Mouse (Mus musculus) stomach, embryonic 14.5 days (tissue): ENCODE data around the gene Ccdc141. TPM values are rescaled to one million over a fixed set of nuclear protein-coding genes. Genes with fewer than 3 reads are reported as not detected.
A peak's percentile ranks its signal among the peaks of the same experiment; 100 is the strongest.

Experiments
- ATAC-seq: fragments of 200-750 bp; cut with Nextera tagmentation; 2 replicates; pipeline ENCODE4 v1.8.0; 2017; ENCODE audit warnings: low read depth, moderate TSS enrichment; ENCODE audit not compliant: insufficient number of reproducible peaks, insufficient read depth, low FRiP score
- H3K27ac ChIP-seq: fragments of 300-500 bp; sonication (generic); 2 replicates; pipeline ENCODE4 v1.5.1; 2014; ENCODE audit warnings: mild to moderate bottlenecking, low read length, moderate library complexity, mixed read lengths
- H3K27me3 ChIP-seq: fragments of 300-500 bp; sonication (generic); 2 replicates; pipeline ENCODE4 v1.6.1; 2014; ENCODE audit warnings: low read length, control low read depth, mixed read lengths; ENCODE audit not compliant: control insufficient read depth, insufficient read depth
- H3K36me3 ChIP-seq: fragments of 300-500 bp; sonication (generic); 2 replicates; pipeline ENCODE4 v1.6.1; 2014; ENCODE audit warnings: mild to moderate bottlenecking, control low read depth, low read length, moderate library complexity, mixed read lengths; ENCODE audit not compliant: control insufficient read depth, insufficient read depth
- H3K4me1 ChIP-seq: fragments of 300-500 bp; sonication (generic); 2 replicates; pipeline ENCODE4 v1.6.1; 2014; ENCODE audit warnings: low read length, control low read depth, mixed read lengths; ENCODE audit not compliant: control insufficient read depth, insufficient read depth
- H3K4me2 ChIP-seq: fragments of 300-500 bp; sonication (generic); replicated peaks from 2 replicates; pipeline ENCODE4 v1.6.1; 2014; ENCODE audit warnings: low read depth, low read length, control low read depth
- H3K4me3 ChIP-seq: fragments of 300-500 bp; sonication (generic); 2 replicates; pipeline ENCODE4 v1.5.1; 2014; ENCODE audit warnings: low read depth, low read length, control low read depth
- H3K9ac ChIP-seq: fragments of 300-500 bp; sonication (generic); replicated peaks from 2 replicates; pipeline ENCODE4 v1.6.1; 2014; ENCODE audit warnings: low read depth, mild to moderate bottlenecking, control low read depth, low read length, moderate library complexity, mixed read lengths
- H3K9me3 ChIP-seq: fragments of 300-500 bp; sonication (generic); 2 replicates; pipeline ENCODE4 v1.6.1; 2016; ENCODE audit warnings: low read depth, low read length, control low read depth; ENCODE audit not compliant: control insufficient read depth
- WGBS: fragments of 180-500 bp; shearing (Covaris S2); extraction: QIAGEN DNeasy Blood & Tissue Kit; methylation state at CpG from one replicate; pipeline ENCODE4 v1.1.7; 2014; 5-methylcytosine and 5-hydroxymethylcytosine counted together
- polyA plus RNA-seq: library from polyadenylated mRNA; unstranded; fragments of >200 nt; fragmentation: Nextera tagmentation; extraction: Ambion mirVana; gene quantifications from 2 replicates; pipeline ENCODE4 v1.2.1, GENCODE M21; 2014

The Ccdc141 gene
- polyA plus RNA-seq: 11.2 and 14.6 TPM in 2 replicates

- no peak for ATAC-seq
- H3K4me1 ChIP-seq: peaks cover 18% of the 10 kb centered on the region
Measured at GRCm38 (mm10) chr2:77170633-77171105, at the start of gene Ccdc141. Gene Ccdc141 (minus strand): TSS chr2:77170636.

DNA sequence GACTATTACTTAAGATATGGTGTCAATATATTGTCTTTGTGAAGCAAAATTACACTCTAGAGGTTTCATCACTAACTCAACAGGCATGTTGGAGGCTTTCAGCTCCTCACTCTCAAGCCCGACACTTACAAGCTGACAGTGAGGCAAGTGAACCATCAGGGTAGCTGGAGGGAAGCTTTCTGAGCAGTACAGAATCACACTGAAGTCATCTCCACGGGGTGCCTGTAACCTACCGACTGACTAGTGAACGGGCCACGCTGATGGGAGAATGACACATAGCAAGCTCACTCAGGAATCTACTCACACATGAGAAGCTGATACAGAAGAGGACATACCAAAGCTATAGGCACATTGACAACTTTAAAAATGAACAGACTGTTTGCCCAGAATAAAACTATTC, 42.4 kb upstream of the Ccdc141 start:
- Histone ChIP-seq H3K36me3 (peaks cover 24% of the 10 kb centered on the region), H3K27me3 (no peaks in the 10 kb centered on the region), H3K4me3 (no peak overlapping the region), H3K4me1 (no peaks in the 10 kb centered on the region), H3K27ac (no peak overlapping the region), H3K9ac (no peak overlapping the region), H3K9me3 (no peaks in the 10 kb centered on the region), H3K4me2 (no peak overlapping the region)
- ATAC-seq: no peak
- 82% methylated on average over 5 of the region's 5 CpGs for WGBS

More at GRCm38 (mm10) chr2:77170633-77171105, at the start of gene Ccdc141:
- 1% methylated on average over 5 of the region's 6 CpGs for WGBS
- Histone ChIP-seq H3K27ac (peak within 1 kb of the TSS; percentile 59), H3K9me3 (no peaks in the 10 kb centered on the region), H3K27me3 (no peaks in the 10 kb centered on the region), H3K9ac (0 out of 2 replicates have a peak within 1 kb of the TSS, but pooled peaks have one; percentile 22), H3K4me3 (peak within 1 kb of the TSS; percentile 38), H3K4me2 (peak within 1 kb of the TSS; percentile 72), H3K36me3 (no peaks in the 10 kb centered on the region; the same call in 1 of the 2 replicates)

- Histone ChIP-seq H3K4me3 (no peak overlapping the region), H3K4me1 (no peaks in the 10 kb centered on the region), H3K36me3 (peaks cover 7% of the 10 kb centered on the region; the same call in 1 of the 2 replicates), H3K9ac (no peak overlapping the region), H3K27me3 (no peaks in the 10 kb centered on the region), H3K27ac (no peak overlapping the region), H3K9me3 (no peaks in the 10 kb centered on the region), H3K4me2 (no peak overlapping the region)
- 90% methylated on average over 3 of the region's 3 CpGs for WGBS
- ATAC-seq: no peak
Measured at GRCm38 (mm10) chr2:77206951-77207350, 36.5 kb upstream of the Ccdc141 start.

DNA sequence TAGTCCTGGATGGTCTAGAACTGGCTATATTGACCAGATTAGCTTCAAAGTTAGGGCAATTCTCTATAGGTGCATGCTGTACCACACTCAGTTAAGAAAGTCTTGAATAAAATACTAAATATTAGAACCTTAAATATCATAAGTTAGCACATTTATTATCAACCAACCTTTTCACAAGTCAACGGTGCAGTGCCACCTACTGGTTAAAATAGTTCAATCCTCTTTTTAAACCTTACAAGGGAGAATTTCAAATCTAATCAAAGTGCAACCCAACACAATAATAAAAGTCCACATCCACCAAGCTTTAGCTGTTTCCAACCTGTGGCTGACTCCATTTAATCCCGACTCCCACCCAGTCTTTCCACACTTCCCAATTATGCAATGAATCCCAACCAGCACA, 33.5 kb upstream of the Ccdc141 start:
- Histone ChIP-seq H3K9me3 (no peaks in the 10 kb centered on the region), H3K4me2 (no peak overlapping the region), H3K4me1 (no peaks in the 10 kb centered on the region), H3K4me3 (no peak overlapping the region), H3K36me3 (no peaks in the 10 kb centered on the region; the same call in none of the 2 replicates), H3K27ac (no peak overlapping the region), H3K9ac (no peak overlapping the region), H3K27me3 (no peaks in the 10 kb centered on the region)
- WGBS: 60% methylated on average over 2 of the region's 2 CpGs
- no peak for ATAC-seq

GRCm38 (mm10) chr2:77201900-77202299, 31.5 kb upstream of the Ccdc141 start:
- peaks cover 7% of the 10 kb centered on the region for H3K36me3 ChIP-seq
- H3K9me3 ChIP-seq: no peaks in the 10 kb centered on the region
- no peaks in the 10 kb centered on the region for H3K4me1 ChIP-seq
- WGBS: 90% methylated on average over 1 of the region's 1 CpGs
- H3K9ac ChIP-seq: no peak overlapping the region
- no peak for ATAC-seq
- no peak overlapping the region for H3K4me2 ChIP-seq
- H3K27ac ChIP-seq: no peak overlapping the region
- H3K27me3 ChIP-seq: no peaks in the 10 kb centered on the region
- H3K4me3 ChIP-seq: no peak overlapping the region

- Histone ChIP-seq H3K9me3 (no peaks in the 10 kb centered on the region), H3K4me3 (no peak overlapping the region), H3K4me2 (no peak overlapping the region), H3K4me1 (no peaks in the 10 kb centered on the region), H3K9ac (no peak overlapping the region), H3K27me3 (no peaks in the 10 kb centered on the region), H3K36me3 (peaks cover 7% of the 10 kb centered on the region), H3K27ac (no peak overlapping the region)
- WGBS: 76% methylated on average over 5 of the region's 5 CpGs
- ATAC-seq: no peak
Measured at GRCm38 (mm10) chr2:77200958-77201614, 30.6 kb upstream of the Ccdc141 start.

DNA sequence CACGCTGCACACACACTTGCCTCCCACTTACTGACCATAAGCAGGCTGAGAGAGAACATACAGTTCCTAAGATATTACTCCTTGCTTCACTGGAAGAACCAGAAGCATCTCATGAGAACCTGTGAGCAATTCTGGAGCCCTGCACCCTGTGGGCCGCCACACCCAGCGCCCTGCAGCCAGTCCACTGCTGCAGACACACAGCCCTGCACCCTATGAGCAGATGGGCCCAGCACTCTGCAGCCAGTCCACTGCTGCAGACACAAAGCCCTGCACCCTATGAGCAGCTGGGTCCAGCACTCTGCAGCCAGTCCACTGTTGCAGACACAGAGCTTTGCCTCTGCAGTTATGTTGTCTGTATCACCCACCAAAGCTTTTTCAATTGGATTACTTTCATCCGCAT, 29.9 kb upstream of the Ccdc141 start:
- Histone ChIP-seq H3K36me3 (peaks cover 7% of the 10 kb centered on the region), H3K27me3 (no peaks in the 10 kb centered on the region)

DNA sequence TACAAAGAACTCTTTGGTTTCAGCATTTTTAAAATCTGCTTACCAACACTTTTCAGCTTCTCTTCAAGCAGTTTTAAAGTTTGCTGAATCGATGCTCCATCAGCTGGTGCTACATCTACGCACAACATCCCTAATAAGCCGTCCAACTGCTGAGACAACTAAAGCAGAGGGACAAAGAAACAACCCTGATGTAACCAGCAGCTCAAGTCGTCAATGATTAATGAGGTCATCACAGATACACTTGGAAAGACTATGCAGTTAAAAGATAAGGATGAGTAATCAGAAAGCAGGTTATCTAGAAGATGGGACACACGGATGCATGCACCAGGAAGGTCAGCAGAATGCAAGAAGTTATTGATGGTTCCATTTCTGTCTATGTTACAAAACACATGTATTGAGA, 27.8 kb upstream of the Ccdc141 start:
- Histone ChIP-seq H3K4me3 (no peak overlapping the region), H3K4me2 (no peak overlapping the region), H3K9me3 (no peaks in the 10 kb centered on the region), H3K36me3 (peaks cover 14% of the 10 kb centered on the region), H3K27me3 (no peaks in the 10 kb centered on the region), H3K9ac (no peak overlapping the region), H3K4me1 (no peaks in the 10 kb centered on the region), H3K27ac (no peak overlapping the region)
- no peak for ATAC-seq
- 56% methylated on average over 5 of the region's 5 CpGs for WGBS

More for the DNA sequence above, 29.9 kb upstream of the Ccdc141 start:
- Histone ChIP-seq H3K9ac (no peak overlapping the region), H3K4me2 (no peak overlapping the region), H3K9me3 (no peaks in the 10 kb centered on the region), H3K4me1 (no peaks in the 10 kb centered on the region), H3K27ac (no peak overlapping the region), H3K4me3 (no peak overlapping the region)
- WGBS: 91% methylated on average over 4 of the region's 4 CpGs
- ATAC-seq: peak; percentile 53; the same call in 1 of the 2 replicates
